Mouse (Mus musculus): ENCODE data around the gene Neil1. TPM values are rescaled to one million over a fixed set of nuclear protein-coding genes. Genes with fewer than 3 reads are reported as not detected.

Gene Neil1
- 37.3 TPM for polyA plus RNA-seq (2017; shearing (Covaris generic))

DNA sequence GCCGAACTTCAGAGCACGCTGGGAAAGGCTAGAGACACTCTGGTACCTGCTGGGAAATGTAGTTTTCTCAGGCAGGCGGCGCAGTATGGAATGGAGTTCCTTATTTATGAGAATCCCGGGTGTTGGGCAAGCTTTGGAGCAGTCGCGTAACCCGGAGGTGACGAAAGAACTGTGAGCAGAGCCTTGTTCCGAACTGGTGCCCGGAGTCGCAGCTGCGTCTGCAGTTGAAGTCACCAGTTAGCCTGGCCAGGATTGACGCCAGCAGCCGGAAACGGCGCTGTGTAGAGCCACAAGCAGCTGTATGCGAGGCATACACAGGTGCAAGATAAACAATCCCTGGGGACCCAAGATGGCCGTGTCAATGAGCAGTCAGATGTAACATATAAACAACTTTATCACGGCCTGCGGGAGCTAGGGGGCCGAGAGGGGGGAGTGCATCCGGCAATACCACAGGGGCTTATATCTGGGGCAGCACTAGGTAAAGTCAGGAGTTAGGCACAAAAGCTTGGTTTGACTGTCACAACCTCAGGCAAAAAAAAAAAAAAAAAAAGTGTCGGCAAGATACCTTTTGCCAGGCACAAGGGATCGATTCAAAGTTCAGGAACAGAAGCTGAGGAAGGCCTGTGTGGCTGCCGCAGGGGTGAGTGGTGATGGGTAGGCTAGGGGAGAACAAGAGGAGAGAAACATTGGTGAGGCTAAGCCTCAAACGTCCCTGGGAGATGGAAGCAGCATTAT, at the start of gene Neil1:
Neil1 (minus strand) TSS at position 162 of the 735 bp plus-strand sequence.

DNA sequence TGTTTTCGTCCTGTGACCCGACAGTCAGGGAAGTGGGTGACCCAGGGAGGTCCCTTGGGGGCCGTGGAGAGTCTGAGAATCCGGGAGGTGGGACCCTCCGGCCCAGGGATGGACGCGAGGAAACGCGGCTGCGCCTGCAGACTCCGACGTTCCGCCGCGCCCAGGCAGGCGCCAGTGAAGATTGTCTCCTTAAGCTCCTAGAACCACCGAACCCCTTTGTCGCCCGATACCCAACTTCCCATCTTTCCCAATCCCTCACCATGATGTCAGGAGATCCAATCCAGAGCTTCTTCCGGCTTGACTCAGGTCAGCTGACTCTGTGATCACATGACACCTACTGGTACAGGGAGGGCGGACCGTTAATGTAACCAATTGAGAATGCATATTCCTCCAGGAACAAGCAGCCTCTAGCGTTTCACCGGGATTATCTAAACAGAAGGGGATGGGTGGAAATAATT, 9.9 kb upstream of the Neil1 start, which contains the start of gene Commd4:
Commd4 (minus strand) TSS at position 319 of the 458 bp plus-strand sequence.

DNA sequence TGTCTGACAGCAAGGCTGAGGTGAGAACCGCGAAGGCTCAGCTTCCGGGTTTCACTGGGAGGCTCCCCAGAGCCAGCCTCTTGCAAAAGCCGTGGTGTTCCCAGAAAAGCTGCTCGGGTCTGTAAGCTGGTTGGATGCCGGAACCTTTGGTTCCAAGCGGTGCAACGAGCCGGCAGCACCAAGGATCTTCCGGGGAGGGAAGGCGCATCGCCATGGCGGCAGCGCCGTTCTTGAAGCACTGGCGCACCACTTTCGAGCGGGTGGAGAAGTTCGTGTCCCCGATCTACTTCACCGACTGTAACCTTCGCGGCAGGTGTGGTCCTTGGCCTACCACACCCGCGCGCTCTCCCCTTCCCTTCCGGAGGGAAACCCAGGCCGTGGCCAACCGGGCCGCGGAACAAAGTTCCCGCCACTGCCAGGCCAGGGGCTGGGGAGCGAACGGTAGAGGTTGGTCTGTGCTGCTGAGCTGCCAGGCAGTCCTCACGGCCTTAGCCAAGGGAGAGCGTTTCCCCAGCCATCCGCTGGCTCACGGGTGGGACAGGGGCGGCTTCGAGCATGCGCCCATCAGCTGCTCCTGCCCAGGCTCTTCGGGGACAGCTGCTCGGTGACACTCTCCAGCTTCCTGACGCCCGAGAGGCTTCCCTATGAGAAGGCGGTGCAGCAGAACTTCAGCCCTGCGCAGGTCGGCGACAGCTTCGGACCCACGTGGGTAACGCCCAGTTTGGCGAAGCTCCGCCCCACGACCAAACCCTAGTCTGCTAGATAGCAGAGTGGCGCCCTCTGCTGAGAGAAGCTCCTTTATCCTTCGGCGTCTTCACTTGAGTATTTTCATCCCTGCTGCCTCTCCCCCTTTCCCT, 17.3 kb downstream of the Neil1 start, which contains the start of gene Man2c1:
Man2c1 (plus strand) TSS at position 114 of the 857 bp plus-strand sequence.

Other genes starting within 250 kb of the Neil1 start
- 15.8 TPM for gene Snx33, start 219.9 kb downstream of the Neil1 start, polyA plus RNA-seq (2017; shearing (Covaris generic))
- gene Imp3, start 210.8 kb downstream of the Neil1 start, polyA plus RNA-seq (2017; shearing (Covaris generic)) = 22.8 TPM
- 22.7 TPM for gene Snupn, start 197.4 kb downstream of the Neil1 start, polyA plus RNA-seq (2017; shearing (Covaris generic))
- 3.1 TPM for gene Ptpn9, start 153.4 kb downstream of the Neil1 start, polyA plus RNA-seq (2017; shearing (Covaris generic))
- 55.3 TPM for gene Sin3a, start 76.3 kb downstream of the Neil1 start, polyA plus RNA-seq (2017; shearing (Covaris generic))
- gene Man2c1, start 17.6 kb downstream of the Neil1 start, polyA plus RNA-seq (2017; shearing (Covaris generic)) = 96.5 TPM
- gene Commd4, start 10.0 kb upstream of the Neil1 start, polyA plus RNA-seq (2017; shearing (Covaris generic)) = 351 TPM
- not detected for gene Trcg1, start 88.3 kb upstream of the Neil1 start, polyA plus RNA-seq (2017; shearing (Covaris generic))
- 30.1 TPM for gene 1700017B05Rik, start 114.3 kb upstream of the Neil1 start, polyA plus RNA-seq (2017; shearing (Covaris generic))

Data from CD4-positive, CD25-positive, alpha-beta regulatory T cell, adult 9 weeks (primary cell).